Mouse (Mus musculus) spleen, adult 18-20 months (tissue): ENCODE measurements around the gene Hrh2.

ENCODE experiments used
- DNase-seq, 2 experiments: peaks; one replicate each; pipeline ENCODE4 v3.0.0; 2022; ENCODE audit warnings: mixed read lengths in 2 of 2

Gene Hrh2

DNA sequence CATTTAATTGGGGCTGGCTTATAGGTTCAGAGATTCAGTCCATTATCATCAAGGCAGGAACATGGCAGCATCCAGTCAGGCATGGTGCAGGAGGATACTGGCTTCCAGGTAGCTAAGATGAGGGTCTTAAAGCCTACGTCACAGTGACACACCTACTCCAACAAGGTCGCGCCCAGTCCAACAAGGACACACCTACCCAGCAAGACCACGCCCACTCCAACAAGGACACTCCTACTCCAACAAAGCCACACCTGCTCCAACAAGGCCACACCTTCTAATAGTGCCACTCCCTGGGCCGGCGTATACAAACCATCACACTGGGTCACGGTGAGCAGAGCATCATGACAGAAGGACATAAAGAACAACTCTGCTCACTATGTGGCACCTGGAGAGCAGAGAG is 80.1 kb downstream of the Hrh2 start:
- DNase-seq: no peak

DNA sequence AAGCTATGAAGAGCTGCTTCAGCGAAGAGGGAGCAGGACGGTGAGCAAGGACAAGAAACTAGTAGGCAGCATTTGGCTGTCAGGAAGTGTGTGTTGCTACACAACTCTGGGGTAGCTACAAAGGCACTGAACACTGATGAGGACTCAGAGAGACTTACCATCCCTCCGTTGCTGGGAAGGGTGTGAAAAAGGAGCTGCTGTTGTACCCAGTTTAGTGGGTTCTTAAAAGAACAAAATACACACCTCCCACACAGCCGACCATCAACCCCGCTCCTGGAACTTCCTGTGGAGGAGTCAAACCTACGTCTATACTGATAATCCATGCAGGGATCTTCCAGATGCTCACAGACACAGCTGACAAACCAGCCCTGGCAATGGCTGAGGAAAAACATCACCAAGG is 85.5 kb downstream of the Hrh2 start:
- no peak for DNase-seq

DNA sequence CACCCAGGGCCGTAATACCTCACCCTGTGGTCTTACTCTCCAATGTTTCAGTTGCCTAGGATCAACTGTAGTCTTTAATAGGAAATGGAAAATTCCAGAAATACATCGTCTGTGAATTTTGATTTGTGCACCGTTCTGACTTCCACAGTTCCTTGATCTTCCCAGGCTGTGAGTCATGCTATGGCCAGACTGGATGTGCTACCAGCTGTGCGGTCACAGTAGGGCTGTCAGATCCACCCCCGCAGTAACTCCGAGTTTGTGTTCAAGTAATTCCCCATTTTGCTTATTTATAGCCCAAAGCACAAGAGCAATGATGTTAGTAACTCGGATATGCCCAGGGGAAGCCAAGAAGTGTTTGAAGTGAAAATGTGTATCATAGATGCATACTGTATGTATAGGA is 88.4 kb downstream of the Hrh2 start:
- no peak for DNase-seq

- no peak for DNase-seq
Observed at GRCm38 (mm10) chr13:54281149-54281548, 89.2 kb downstream of the Hrh2 start.

DNA sequence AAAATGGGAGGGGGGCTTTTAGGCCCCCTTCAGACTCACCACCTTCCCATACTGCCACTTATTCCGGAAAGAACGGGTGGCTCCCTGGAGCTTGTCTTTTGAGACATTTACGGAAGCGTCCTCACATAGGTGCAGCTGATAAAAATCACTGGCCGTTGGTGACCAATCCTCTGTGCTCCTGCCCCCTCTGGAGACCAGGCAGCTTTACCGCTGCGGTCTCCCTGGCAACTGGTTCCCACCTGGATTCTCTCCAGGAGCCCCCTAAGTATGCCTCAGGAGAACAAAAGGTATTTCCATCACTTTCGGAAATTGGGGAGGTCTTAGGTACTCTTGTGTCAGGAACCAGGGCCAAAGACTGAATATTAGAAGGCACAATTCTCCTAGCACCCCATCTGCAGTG is 89.7 kb downstream of the Hrh2 start:
- no peak for DNase-seq

DNA sequence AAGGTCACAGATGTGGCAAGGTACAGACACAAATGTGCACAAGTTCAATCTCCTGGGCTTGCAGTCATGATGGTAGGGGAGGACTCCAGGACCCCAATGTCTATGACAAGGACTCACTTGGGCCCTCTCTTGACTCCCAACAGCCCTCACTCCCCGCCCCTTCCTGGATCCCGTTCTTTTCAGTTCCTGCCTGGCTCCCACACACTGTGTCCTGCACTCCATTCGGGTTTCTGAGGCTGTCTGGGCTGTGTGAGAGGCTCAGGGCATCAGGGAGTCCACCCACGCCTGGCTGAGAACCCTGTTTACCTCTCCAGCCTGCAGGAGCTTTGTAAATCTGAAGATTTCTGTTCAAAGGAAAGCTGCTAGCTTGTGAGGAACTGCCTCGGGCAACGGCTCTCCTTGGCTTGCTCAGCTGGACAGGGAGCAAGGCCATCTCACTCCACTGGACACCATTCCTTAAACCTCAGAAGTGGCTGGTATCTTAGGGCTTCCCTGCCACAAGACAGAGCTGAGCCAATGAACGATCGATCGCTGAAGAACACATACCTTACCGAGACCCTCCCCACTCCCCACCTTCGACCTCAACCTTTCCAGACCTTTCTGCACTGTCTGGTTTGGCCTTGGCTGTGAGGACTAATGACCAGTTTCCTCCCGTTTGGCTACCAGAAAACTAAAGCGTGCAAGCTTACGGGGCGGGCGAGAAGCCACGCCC is 90.4 kb downstream of the Hrh2 start:
- DNase-seq: no peak

GRCm38 (mm10) chr13:54282861-54283206 is 90.9 kb downstream of the Hrh2 start:
- no peak for DNase-seq
